Mouse (Mus musculus): ENCODE results near the gene Map3k11.

Map3k11 gene

GRCm38 (mm10) chr19:5688200-5689087 is at the start of gene Map3k11, which contains the start of gene Pcnx3:
Gene Map3k11, plus strand, starts transcription at chr19:5688742.
Gene Pcnx3, minus strand, starts transcription at chr19:5688908.
- DNase-seq (ENCODE audit: low spot score) = peak; percentile 97

- no peak for DNase-seq (ENCODE audit: low spot score)
These were observed 48.2 kb upstream of the Map3k11 start for GRCm38 (mm10) chr19:5640339-5640738.

GRCm38 (mm10) chr19:5641021-5641420 is 47.5 kb upstream of the Map3k11 start:
- no peak for DNase-seq (ENCODE audit: low spot score)

GRCm38 (mm10) chr19:5641641-5642040 is 46.9 kb upstream of the Map3k11 start:
- DNase-seq (ENCODE audit: low spot score) = no peak

- DNase-seq (ENCODE audit: low spot score) = no peak
These were observed 43.3 kb upstream of the Map3k11 start for GRCm38 (mm10) chr19:5645280-5645679.

- DNase-seq (ENCODE audit: low spot score) = no peak
These were observed 41.7 kb upstream of the Map3k11 start for GRCm38 (mm10) chr19:5646731-5647330.

- no peak for DNase-seq (ENCODE audit: low spot score)
These were observed 40.8 kb upstream of the Map3k11 start for GRCm38 (mm10) chr19:5647791-5648190.

- DNase-seq (ENCODE audit: low spot score) = peak; percentile 79
These were observed 39.9 kb upstream of the Map3k11 start for GRCm38 (mm10) chr19:5648401-5649297.

GRCm38 (mm10) chr19:5649298-5649741 is 39.2 kb upstream of the Map3k11 start:
- no peak for DNase-seq (ENCODE audit: low spot score)

- no peak for DNase-seq (ENCODE audit: low spot score)
These were observed 36.9 kb upstream of the Map3k11 start for GRCm38 (mm10) chr19:5651502-5652274.

GRCm38 (mm10) chr19:5652570-5652969 is 36.0 kb upstream of the Map3k11 start:
- no peak for DNase-seq (ENCODE audit: low spot score)

GRCm38 (mm10) chr19:5653969-5654719 is 34.4 kb upstream of the Map3k11 start:
- DNase-seq (ENCODE audit: low spot score) = no peak

- DNase-seq (ENCODE audit: low spot score) = no peak
These were observed 33.7 kb upstream of the Map3k11 start for GRCm38 (mm10) chr19:5654720-5655298.

GRCm38 (mm10) chr19:5660942-5661751 is 27.4 kb upstream of the Map3k11 start:
- no peak for DNase-seq (ENCODE audit: low spot score)

GRCm38 (mm10) chr19:5662310-5662709 is 26.2 kb upstream of the Map3k11 start:
- DNase-seq (ENCODE audit: low spot score) = no peak

GRCm38 (mm10) chr19:5662981-5663913 is 25.3 kb upstream of the Map3k11 start, which contains the start of gene Sipa1:
Gene Sipa1, minus strand, starts transcription at chr19:5663707.
- DNase-seq (ENCODE audit: low spot score) = peak; percentile 66

GRCm38 (mm10) chr19:5664669-5665257 is 23.8 kb upstream of the Map3k11 start:
- DNase-seq (ENCODE audit: low spot score) = no peak

GRCm38 (mm10) chr19:5665465-5665864 is 23.1 kb upstream of the Map3k11 start:
- no peak for DNase-seq (ENCODE audit: low spot score)

Measured in left cerebral cortex, adult 11 months (tissue).